Mouse (Mus musculus) T-helper 2 cell (primary cell): ENCODE measurements around the gene Ldlr.
"Not testable (repeated sequence)": the region's sequence is repeated elsewhere in the genome, so short reads cannot be mapped to it uniquely, and the experiment has no call there.

Experiments
- in situ Hi-C: fragments of 300-600 bp; cut with MboI, MseI; formaldehyde crosslinking; loops from one replicate; pipeline ENCODE4 v1.15.1; 2025; ENCODE audit warnings: high pct_unique_total_duplicates

The Ldlr gene

GRCm38 (mm10) chr9:21754516-21755321 lies 31.4 kb downstream of the Ldlr start:
- in situ Hi-C loops: no loop called here

GRCm38 (mm10) chr9:21758576-21759529 lies 35.6 kb downstream of the Ldlr start:
- in situ Hi-C loops: no loop called here

GRCm38 (mm10) chr9:21759718-21760117 lies 36.4 kb downstream of the Ldlr start:
- in situ Hi-C loops: no loop called here

- in situ Hi-C loops: no loop called here
Measured at GRCm38 (mm10) chr9:21760155-21761088, 37.1 kb downstream of the Ldlr start, which contains the start of gene Spc24. TSS of gene Spc24 (minus strand) at chr9:21760303.

- in situ Hi-C loops: no loop called here
Measured at GRCm38 (mm10) chr9:21762135-21762534, 38.9 kb downstream of the Ldlr start.

DNA sequence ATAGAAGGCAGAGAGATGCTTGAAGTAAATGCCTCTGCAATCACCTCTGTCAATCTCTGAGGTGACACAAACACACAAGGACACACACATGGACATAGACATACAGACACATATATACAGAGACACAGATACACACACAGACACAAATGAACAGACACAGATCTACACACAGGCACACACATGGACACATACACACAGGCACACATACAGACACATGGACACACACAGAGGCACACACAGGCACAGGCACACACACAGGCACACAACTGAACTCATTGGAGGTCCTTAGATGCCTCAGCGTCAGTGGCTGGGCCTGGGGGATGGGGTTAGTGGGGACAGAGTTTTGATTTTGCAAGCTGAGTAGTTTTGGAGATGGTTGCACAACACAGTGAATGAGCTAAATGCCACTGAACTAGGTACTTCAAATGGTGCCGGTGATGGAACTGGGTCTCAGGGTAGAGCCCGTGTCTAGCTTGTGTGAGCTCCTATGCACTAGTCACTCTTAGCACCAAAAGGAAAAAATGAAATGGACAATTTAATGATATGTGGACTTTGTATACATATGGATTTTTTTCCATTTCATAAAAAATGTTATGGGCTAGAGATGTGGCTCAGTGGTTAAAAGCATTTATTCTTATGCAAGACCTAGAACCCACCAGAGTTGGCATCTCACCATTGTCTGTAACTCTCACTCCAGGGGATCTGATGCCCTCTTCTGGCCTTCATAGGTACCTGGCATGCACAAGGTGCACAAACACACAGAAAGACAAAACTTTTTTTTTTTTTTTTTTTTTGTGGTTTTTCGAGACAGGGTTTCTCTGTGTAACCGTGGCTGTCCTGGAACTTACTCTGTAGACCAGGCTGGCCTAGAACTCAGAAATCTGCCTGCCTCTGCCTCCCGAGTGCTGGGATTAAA lies 41.1 kb downstream of the Ldlr start:
- in situ Hi-C loops: no loop called here

DNA sequence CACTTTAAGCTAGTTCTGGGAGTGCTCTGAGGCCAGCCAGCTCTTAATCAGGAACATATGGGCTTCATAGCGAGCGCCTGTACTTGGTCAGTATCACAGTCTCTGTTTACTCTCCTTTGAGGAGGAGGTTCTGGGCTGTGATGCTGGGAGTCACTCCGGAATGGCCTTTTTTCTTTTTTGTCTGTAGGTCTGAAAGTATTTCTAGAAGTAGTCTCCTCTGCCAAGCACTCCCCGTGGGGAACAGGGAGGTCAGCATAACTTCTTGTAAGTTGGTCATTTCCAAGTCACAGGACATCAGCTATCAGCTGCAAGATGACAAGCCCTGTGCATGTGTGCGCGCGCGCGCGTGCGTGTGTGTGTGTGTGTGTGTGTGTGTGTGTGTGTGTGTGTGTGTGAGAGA lies 44.6 kb downstream of the Ldlr start:
- in situ Hi-C loops: no loop called here

DNA sequence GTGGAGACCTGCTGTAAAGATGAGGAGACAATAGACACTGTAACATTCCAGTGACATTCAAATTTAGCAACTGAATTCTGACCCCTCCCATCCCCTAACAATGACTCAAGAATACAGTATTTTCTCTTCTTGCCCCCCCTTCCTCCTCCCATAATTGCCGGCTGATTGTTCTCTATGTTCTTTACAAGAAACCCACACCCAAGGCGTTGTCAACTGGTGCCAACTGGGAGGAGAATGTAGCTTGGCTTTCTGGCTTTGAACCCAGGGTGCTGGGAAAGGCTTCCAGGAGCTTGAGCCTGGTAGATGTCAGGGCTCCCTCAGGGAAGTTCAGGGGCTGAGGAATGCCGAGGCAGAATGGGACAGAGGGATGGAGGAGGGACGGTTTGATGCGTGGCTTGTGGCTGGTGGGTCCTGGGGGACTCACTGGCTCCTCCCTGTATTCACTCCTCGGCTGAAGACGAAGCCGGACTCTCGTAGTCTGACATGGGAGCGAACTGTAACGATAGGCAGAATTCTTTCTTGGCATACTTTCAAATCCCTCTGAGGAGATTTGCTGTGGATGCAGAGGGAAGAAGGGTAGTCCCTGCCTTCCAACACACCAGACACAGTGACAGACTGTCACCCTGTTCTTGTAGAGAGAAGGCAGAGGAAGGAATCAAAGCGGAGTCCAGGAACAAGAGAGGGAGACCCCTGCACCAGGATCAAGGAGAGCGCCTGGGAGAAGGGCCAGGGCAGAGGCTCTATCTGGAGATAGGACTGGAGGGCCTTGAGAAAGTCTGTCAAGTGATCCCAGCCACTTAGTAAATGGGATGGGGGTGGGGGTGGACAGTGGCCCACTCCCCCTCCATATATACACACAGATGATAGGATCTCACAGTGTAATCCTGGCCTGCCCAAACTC lies 45.5 kb downstream of the Ldlr start:
- in situ Hi-C loops: no loop called here

GRCm38 (mm10) chr9:21769558-21770183 lies 46.4 kb downstream of the Ldlr start:
- in situ Hi-C loops: no loop called here

DNA sequence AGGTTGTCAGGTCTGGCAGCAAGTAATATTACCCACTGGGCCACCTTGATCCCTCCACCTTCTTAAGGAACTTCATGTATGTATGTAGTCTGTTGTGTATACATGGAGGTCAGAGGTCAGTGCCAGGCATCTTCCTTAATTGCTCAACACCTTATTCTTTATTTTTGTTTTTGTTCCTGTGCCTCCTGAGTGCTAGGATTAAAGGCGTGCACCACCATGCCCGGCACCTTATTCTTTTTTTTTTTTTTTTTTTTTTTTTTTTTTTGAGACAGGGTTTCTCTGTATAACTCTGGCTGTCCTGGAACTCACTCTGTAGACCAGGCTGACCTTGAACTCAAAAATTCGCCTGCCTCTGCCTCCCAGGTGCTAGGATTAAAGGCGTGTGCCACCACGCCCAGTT lies 50.1 kb downstream of the Ldlr start:
- in situ Hi-C loops: not testable (repeated sequence)

- in situ Hi-C loops: no loop called here
Measured at GRCm38 (mm10) chr9:21774353-21774752, 51.1 kb downstream of the Ldlr start.

DNA sequence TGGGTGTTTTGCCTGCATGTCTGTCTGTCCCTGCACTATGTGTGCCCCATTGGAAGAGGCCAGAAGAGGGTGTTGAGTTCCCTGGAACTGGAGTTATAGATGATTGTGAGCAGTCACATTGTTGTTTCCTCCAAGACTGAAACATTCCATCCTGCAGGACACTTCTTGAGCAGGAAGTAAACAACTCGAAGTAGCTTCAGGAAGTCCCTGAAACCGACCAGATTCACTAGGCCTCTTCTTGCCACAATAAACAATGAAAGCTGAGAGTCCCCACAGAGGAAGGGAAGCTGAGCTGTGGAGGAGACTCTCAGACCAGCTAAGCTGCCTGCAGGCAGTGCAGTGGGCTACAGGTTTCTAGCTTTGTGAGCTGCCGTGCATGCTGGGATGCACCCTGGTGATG lies 54.4 kb downstream of the Ldlr start:
- in situ Hi-C loops: no loop called here

GRCm38 (mm10) chr9:21781657-21782468 lies 58.6 kb downstream of the Ldlr start:
- in situ Hi-C loops: no loop called here

- in situ Hi-C loops: no loop called here
Measured at GRCm38 (mm10) chr9:21784517-21785307, 61.4 kb downstream of the Ldlr start.

DNA sequence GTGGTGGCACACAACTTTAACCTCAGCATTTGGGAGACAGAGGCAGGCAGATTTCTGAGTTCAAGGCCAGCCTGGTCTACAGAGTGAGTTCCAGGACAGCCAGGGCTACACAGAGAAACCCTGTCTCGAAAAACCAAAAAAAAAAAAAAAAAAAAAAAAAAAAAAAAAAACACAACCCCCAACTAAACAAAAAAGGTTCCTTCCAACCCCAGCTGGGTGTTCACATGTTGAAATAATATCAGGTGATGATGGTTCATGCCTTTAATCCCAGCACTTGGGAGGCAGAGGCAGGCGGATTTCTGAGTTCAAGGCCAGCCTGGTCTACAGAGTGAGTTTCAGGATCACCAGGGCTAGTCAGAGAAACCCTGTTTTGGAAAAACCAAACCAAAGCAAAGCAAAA lies 63.0 kb downstream of the Ldlr start:
- in situ Hi-C loops: not testable (repeated sequence)

- in situ Hi-C loops: no loop called here
Measured at GRCm38 (mm10) chr9:21786906-21787305, 63.6 kb downstream of the Ldlr start.

- in situ Hi-C loops: no loop called here
Measured at GRCm38 (mm10) chr9:21787654-21788053, 64.4 kb downstream of the Ldlr start.
